Mouse (Mus musculus): Measurements from ENCODE around the gene Col5a1.

Col5a1 gene

DNA sequence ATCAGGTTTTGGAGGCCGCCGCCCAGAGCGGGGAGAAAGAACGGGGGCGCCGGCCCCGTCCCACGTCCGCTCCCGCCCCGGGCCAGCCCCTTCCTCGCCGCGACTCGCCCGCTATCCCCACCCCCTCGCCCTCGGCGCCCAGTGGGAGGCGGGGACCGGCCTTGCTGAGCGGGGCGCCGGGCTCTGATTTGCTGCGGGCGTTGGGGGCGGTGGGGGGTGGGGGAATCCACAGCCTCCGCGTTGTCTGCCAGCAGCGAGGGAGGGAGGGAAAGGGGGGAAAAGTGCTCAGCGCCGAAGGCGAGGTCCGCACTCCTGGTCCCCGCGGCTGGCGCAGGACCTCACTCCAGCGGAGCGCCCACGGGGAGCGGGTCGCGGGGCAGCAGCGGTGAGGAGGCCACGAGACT is at the start of gene Col5a1:
Col5a1 (plus strand) TSS at position 278 of the 404 bp plus-strand sequence.
- peak in 1 of 2 experiments; percentile 29 for DNase-seq (ENCODE audit: low spot score in 2 of 2)

DNA sequence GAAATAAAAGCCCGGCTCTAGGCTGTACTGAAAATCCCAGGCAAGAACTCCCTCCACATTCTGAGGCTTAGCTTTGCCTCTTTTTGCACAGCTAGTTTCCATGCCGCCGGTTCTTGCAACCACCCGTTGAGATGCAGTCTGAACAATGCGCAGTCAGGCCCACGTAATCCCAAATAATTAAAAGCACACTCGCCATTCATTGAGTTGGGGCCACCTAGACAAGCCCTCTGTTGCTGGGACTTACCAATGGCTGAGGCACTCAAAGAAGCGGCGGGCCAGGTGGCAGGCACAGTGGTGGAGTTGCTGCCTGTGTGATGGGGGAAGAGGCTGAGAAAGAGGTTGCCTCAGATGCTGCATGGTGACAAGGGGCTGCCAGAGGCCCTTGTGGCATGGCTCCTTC is 48.1 kb upstream of the Col5a1 start:
- DNase-seq (ENCODE audit: low spot score in 2 of 2) = no peak

- DNase-seq (ENCODE audit: low spot score in 2 of 2) = no peak
Observed at GRCm38 (mm10) chr2:27840890-27841289, 45.3 kb upstream of the Col5a1 start.

- DNase-seq (ENCODE audit: low spot score in 2 of 2) = no peak
Observed at GRCm38 (mm10) chr2:27842893-27843292, 43.3 kb upstream of the Col5a1 start.

DNA sequence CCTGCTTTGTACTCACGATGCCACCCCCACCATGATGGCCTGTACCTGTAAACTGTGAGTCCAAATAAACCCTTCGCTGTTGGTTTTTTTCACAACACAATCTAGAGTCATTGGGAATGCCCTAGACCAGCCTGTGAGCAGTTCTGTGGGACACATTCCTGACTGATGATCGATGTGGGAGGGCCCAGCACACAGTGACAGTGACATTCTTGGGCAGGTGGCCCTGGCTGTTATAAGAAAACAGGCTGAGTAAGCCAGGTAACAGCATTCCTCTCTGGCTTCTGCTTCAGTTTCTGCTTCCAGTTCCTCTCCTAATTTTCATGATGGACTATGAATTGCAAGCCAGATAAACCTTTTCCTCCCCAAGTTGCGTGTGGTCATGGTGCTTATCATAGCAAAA is 41.3 kb upstream of the Col5a1 start:
- no peak for DNase-seq (ENCODE audit: low spot score in 2 of 2)

DNA sequence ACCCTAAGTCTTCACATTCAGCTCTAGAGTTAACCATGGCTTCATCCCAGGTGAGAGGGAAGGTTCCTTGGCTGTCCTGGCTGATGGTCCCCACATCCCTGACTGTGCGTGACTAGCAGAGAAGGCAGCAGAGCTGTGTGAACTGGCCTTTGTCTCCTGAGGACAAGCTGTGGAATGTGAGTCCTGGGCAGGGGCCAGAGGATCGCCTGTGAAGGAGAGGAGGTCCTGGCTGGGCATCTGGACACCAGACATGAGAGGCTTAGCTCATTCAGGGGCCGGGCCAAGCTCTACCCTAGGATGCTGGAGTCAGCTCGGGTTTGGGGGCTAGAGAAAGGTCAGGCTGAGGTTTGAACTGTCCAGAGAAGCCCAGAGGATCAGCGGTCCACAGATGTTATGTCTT is 39.2 kb upstream of the Col5a1 start:
- no peak for DNase-seq (ENCODE audit: low spot score in 2 of 2)

DNA sequence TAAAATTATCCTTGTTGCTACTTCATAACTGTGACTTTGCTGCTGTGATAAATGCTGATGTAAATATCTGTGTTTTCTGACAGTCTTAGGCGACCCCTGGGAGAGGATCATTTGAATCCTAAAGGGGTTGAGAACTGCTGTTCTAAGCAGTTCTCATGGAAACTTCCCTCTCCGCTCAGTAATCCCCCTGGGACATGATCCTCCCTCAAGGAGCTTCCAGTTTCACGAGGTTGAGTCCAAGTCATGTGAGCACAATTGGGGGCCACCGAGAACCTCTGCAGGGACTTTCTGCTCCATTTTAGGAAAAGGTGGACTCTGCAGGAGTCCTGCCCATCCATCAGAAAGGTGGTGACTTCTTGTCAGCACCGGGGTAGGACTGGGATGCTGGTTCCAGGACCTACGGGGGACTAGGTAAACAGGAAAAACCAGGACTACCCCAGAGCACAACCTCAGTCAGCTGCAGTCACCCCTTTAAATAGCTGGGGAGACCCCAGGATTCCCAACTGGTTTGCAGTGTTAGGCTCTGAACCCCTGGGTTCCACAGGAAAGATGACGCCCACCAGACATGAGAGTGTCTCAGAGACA is 38.3 kb upstream of the Col5a1 start:
- DNase-seq (ENCODE audit: low spot score in 2 of 2) = no peak

GRCm38 (mm10) chr2:27848466-27848865 is 37.8 kb upstream of the Col5a1 start:
- DNase-seq (ENCODE audit: low spot score in 2 of 2) = no peak

DNA sequence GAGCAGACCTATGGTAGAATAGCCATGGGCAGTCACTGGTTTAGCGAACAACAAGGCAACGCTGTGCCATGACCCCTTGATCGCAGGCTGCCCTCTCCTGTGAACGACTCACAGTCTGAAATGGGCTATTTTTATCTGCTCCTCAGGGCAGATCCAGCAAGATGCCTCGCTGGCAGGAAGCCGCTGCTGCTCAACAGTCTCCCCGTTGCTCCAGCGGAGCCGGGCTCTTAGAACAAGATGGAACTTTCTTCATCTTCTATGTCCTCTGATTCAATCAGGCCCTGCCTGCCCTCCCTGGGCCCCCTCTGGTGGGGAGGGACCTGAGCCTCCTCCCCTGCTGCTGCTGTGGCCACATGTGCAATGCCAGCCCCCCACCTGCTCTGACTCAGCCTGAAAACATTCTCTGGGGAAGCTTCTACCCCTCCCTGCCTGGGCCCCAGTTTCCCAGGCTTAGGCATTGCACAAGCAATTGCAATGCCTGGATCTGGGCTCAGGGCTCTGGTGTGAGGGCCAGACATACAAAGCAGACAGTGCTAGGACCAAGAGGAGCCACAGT is 27.8 kb upstream of the Col5a1 start:
- no peak for DNase-seq (ENCODE audit: low spot score in 2 of 2)

DNA sequence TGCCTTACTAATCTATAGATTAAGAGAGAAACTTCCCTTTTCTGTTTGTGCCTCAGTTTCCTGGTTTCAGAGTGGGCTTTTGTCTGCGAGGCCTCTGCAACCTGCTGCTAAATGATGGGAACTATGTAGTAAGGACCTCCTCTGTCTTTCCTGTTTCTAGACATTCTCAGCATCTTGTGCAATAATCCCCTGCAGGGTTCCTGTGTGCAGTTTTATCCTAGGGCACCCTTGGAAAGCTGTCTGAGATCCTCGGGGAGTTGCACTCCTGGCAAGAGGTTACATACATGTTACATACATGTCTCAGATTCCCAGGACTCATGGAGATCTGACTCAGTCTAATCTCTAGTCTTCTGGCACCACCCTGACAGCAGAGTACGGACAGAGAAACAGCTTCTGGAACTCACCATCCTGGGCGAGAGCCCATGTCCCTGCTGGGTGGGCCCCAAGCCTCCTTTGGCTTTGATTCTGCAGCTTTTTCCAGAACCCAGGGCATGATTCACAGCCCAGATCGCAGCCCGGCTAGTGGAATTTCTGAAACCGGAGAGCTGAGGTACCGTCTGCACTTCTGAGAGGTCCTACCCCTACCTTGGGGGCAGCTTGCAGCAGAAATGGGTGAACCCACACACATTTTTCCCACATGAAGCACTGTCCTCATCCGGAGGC is 24.5 kb upstream of the Col5a1 start:
- no peak for DNase-seq (ENCODE audit: low spot score in 2 of 2)

DNA sequence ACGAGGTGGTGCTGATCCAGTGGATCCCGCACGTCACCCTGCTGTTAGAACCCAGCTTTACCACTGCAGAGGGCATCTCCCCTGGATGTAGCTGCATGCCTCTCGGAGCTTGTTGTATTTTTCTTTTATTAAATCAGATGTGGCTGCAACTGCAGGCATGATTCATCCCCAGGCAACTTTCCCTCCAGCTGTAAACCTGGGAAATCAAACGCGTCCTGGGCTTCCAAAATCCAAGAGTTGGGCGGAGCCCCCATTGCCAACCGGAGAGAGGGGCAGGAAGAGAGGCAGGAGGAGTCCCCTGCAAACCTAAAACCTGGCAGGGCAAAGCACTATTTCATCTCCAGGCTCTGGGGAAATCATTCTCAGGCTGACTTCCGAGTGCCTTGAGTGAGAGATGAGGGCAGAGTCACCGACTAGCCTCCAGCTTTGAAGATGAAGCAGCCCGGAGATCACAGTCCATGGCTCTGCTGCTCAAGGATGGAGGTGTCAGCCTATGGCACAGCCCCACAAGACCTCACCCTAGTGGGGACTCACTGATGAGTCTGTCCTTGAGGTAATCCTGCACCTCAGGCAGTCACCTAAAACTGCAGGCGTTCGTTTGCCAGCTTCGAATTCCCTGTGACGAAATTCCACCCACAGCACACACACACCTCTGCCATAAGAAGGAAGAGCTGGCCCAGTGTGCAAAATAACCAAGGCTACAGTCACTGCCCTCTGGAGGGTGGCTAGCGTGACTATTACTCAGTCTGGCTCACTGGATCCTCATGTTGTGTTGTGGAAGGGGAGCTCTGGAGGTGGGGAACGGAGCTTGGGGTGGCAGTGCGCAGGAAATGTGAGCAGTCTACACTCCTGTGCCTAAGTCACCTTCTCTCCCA is 21.5 kb upstream of the Col5a1 start:
- no peak for DNase-seq (ENCODE audit: low spot score in 2 of 2)

DNA sequence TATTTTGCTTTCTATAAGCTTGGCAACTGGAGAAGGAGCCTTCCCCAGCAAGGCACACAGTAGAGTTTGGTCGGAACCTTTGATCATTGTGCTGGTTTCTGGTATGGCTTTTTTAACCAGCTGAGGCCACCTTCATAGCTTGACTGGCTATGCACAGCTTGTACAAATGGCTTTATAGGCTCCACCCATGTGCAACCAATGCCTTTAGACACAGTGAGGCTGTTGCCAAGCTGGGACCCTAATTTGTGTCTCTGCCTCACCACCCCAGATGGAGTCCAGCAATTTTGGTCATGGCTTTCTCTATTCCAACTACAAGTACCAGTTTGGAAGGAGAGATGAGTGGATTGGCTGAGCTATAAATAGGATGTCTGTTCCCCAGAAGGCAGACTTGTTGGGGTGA is 15.6 kb upstream of the Col5a1 start:
- no peak for DNase-seq (ENCODE audit: low spot score in 2 of 2)

- DNase-seq (ENCODE audit: low spot score in 2 of 2) = no peak
Observed at GRCm38 (mm10) chr2:27871056-27871455, 15.2 kb upstream of the Col5a1 start.

- no peak for DNase-seq (ENCODE audit: low spot score in 2 of 2)
Observed at GRCm38 (mm10) chr2:27872276-27872675, 13.9 kb upstream of the Col5a1 start.

- DNase-seq (ENCODE audit: low spot score in 2 of 2) = no peak
Observed at GRCm38 (mm10) chr2:27873030-27873429, 13.2 kb upstream of the Col5a1 start.

- no peak for DNase-seq (ENCODE audit: low spot score in 2 of 2)
Observed at GRCm38 (mm10) chr2:27874596-27874995, 11.6 kb upstream of the Col5a1 start.

DNA sequence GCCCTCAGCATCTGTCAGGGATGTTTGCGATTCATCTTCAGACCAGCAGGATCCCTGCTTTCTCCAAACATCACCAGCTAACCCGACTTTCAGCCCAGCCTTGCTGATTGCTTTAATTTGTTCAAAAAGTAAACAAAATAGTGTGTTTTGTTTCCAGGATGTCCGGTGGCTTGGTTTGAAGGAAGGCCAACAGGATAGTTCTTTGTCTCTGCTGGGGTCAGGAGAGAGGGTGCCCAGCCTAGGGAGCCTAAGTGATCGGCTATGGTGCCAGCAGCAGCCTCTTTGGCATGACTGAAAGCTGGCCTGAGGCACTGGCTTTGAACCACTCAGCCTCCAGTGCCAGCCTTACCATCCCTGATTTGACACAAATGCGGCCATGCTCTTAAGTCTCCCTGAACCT is 11.0 kb upstream of the Col5a1 start:
- no peak for DNase-seq (ENCODE audit: low spot score in 2 of 2)

DNA sequence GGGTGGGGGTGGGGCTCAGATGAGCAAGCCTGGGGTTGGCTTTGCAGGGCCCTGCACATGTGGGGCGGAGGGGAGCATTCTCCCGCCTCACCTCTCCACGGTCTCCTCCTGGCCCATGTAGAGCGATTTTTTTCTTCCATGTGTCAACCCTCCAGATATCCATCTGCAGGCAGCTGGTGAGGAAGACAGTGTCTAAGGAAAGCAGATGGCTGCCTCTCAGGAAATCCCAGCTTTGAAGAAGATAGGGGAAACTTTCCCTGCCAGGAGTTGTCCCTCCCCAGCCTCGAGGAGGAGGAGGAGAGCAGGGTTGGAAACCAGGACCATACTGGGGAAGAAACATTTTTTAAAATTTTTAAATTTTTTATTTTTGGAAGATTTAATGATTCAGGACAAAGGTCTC is 10.4 kb upstream of the Col5a1 start:
- no peak for DNase-seq (ENCODE audit: low spot score in 2 of 2)

- DNase-seq (ENCODE audit: low spot score in 2 of 2) = no peak
Observed at GRCm38 (mm10) chr2:27876724-27877504, 9.3 kb upstream of the Col5a1 start.

GRCm38 (mm10) chr2:27878066-27878465 is 8.2 kb upstream of the Col5a1 start:
- no peak for DNase-seq (ENCODE audit: low spot score in 2 of 2)

DNA sequence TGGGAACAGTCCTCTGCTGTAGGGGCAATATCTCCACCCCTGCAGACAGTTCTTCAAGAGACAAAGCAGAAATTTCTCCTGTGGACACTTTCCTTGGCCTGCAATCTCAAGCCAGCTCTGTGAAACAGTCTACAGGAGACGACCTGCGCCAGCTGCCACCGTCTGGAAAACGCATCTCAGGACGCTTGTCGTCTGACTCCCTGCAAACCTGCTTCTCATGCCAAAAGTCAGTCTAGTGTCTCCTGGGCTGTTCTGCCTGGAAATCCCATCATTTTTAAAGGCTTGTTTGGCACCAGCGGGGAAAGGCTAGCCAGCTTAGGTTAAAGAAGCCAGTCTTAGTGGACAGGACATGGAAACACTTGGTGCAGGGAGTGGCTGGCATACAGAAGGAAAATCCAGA is 2.9 kb upstream of the Col5a1 start:
- no peak for DNase-seq (ENCODE audit: low spot score in 2 of 2)

Measured in frontal cortex, postnatal 14 days (tissue).